Mouse (Mus musculus) heart, embryonic 12.5 days (tissue): ENCODE measurements around the gene Pth. TPM values are rescaled to one million over a fixed set of nuclear protein-coding genes. Genes with fewer than 3 reads are reported as not detected.

ENCODE experiments used
- ATAC-seq: fragments of 200-750 bp; cut with Nextera tagmentation; 2 replicates; pipeline ENCODE4 v1.8.0; 2017; ENCODE audit warnings: moderate TSS enrichment, moderate library complexity; ENCODE audit not compliant: insufficient number of reproducible peaks, low FRiP score
- H3K27ac ChIP-seq: fragments of 300-500 bp; sonication (generic); 2 replicates; pipeline ENCODE4 v1.5.1; 2016; ENCODE audit warnings: mild to moderate bottlenecking, moderate library complexity; ENCODE audit not compliant: poor library complexity, severe bottlenecking
- H3K27me3 ChIP-seq: fragments of 300-500 bp; sonication (generic); replicated peaks from 2 replicates; pipeline ENCODE4 v1.6.1; 2016; ENCODE audit warnings: mild to moderate bottlenecking, moderate library complexity
- H3K36me3 ChIP-seq: fragments of 300-500 bp; sonication (generic); 2 replicates; pipeline ENCODE4 v1.6.1; 2016; ENCODE audit warnings: mild to moderate bottlenecking, moderate library complexity
- H3K4me1 ChIP-seq: fragments of 300-500 bp; sonication (generic); replicated peaks from 2 replicates; pipeline ENCODE4 v1.6.1; 2016; ENCODE audit warnings: mild to moderate bottlenecking
- H3K4me2 ChIP-seq: fragments of 300-500 bp; sonication (generic); 2 replicates; pipeline ENCODE4 v1.6.1; 2016; ENCODE audit warnings: mild to moderate bottlenecking, moderate library complexity
- H3K4me3 ChIP-seq: fragments of 300-500 bp; sonication (generic); 2 replicates; pipeline ENCODE4 v1.5.1; 2016; ENCODE audit warnings: mild to moderate bottlenecking
- H3K9ac ChIP-seq: fragments of 300-500 bp; sonication (generic); 2 replicates; pipeline ENCODE4 v1.6.1; 2016; ENCODE audit warnings: mild to moderate bottlenecking, moderate library complexity
- H3K9me3 ChIP-seq: fragments of 300-500 bp; sonication (generic); replicated peaks from 2 replicates; pipeline ENCODE4 v1.6.1; 2016; ENCODE audit warnings: mild to moderate bottlenecking, moderate library complexity
- WGBS: fragments of 180-500 bp; shearing (Covaris S2); methylation state at CpG from one replicate; pipeline ENCODE4 v1.1.7; 2016; 5-methylcytosine and 5-hydroxymethylcytosine counted together
- polyA plus RNA-seq: library from polyadenylated mRNA; unstranded; fragments of >200 nt; fragmentation: Nextera tagmentation; extraction: Ambion mirVana; gene quantifications from 2 replicates; pipeline ENCODE4 v1.2.1, GENCODE M21; 2016

Gene Pth
- polyA plus RNA-seq, 1 experiment from 2014 or later: not detected

DNA sequence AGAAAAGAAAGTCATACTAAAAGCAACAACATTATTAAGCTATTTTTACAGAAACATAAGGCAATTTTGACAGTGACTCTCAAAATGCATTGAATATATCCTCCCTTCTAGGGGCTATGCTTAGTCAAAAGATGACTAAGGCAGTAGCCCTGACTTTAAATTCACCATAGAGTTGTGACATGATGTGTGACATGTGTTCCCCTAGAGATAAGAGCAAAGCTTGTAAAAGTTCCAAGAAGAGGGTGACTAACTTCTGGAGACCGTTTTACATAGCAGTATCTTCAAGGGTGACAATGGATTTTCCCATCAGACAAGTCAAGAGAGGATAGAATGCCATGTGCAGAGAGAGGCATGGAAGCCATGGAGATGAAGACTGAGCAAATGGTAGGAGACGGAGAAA lies 3.2 kb upstream of the Pth start:
- no peak overlapping the region for H3K4me3 ChIP-seq
- no peaks in the 10 kb centered on the region for H3K36me3 ChIP-seq
- H3K4me2 ChIP-seq: no peak overlapping the region
- 55% methylated on average over 2 of the region's 2 CpGs for WGBS
- H3K27ac ChIP-seq: no peak overlapping the region
- no peak for ATAC-seq
- no peaks in the 10 kb centered on the region for H3K9me3 ChIP-seq
- 0 out of 2 replicates have a peak, but pooled peaks cover 3% of the 10 kb centered on the region for H3K4me1 ChIP-seq
- H3K9ac ChIP-seq: no peak overlapping the region
- no peaks in the 10 kb centered on the region for H3K27me3 ChIP-seq

GRCm38 (mm10) chr7:113377875-113378658 lies 10.3 kb downstream of the Pth start:
- 28% methylated on average over 7 of the region's 7 CpGs for WGBS
- no peaks in the 10 kb centered on the region for H3K36me3 ChIP-seq
- H3K9ac ChIP-seq: no peak overlapping the region
- no peak overlapping the region for H3K4me3 ChIP-seq
- no peak overlapping the region for H3K27ac ChIP-seq
- no peaks in the 10 kb centered on the region for H3K9me3 ChIP-seq
- ATAC-seq: peak; percentile 64
- no peak overlapping the region for H3K4me2 ChIP-seq
- H3K4me1 ChIP-seq: no peaks in the 10 kb centered on the region
- no peaks in the 10 kb centered on the region for H3K27me3 ChIP-seq

DNA sequence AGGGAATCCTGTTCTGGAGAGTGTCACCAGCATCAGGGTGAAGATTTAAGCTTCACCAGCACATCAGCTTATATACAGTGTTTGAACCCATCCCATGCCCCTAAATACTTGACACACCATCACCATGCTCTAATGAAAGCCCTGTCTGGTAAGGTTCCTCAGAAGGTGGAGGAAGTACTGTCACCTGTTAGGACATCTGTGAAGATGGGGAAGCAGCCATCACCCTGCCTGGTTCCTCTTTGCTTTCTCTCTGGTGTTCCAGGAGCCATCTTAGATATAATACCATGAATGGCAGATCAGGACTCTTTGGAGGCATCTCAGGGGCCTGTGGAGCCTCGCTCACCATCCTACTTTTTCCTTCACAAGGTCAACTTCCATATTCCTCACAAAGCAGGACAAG lies 15.7 kb downstream of the Pth start:
- no peaks in the 10 kb centered on the region for H3K36me3 ChIP-seq
- no peaks in the 10 kb centered on the region for H3K9me3 ChIP-seq
- ATAC-seq: no peak
- H3K9ac ChIP-seq: no peak overlapping the region
- no peaks in the 10 kb centered on the region for H3K27me3 ChIP-seq
- no peak overlapping the region for H3K4me2 ChIP-seq
- peaks cover 6% of the 10 kb centered on the region; the same call in 1 of the 2 replicates for H3K4me1 ChIP-seq
- no peak overlapping the region for H3K4me3 ChIP-seq
- no peak overlapping the region for H3K27ac ChIP-seq
- WGBS: 80% methylated on average over 1 of the region's 1 CpGs

- Histone ChIP-seq H3K36me3 (no peaks in the 10 kb centered on the region), H3K4me3 (peak overlapping the region; percentile 78), H3K27me3 (no peaks in the 10 kb centered on the region), H3K9ac (peak overlapping the region; percentile 87), H3K9me3 (no peaks in the 10 kb centered on the region), H3K4me1 (peaks cover 8% of the 10 kb centered on the region; the same call in 1 of the 2 replicates), H3K27ac (peak overlapping the region; percentile 88), H3K4me2 (peak overlapping the region; percentile 80)
- ATAC-seq: peak; percentile 73
- under 1% methylated on average over 44 of the region's 44 CpGs for WGBS
Observed at GRCm38 (mm10) chr7:113369620-113370340, 18.6 kb downstream of the Pth start.

- H3K9ac ChIP-seq: peak within 1 kb of the TSS; percentile 87
- peak; percentile 99 for ATAC-seq
- no peaks in the 10 kb centered on the region for H3K27me3 ChIP-seq
- peak within 1 kb of the TSS; percentile 80 for H3K4me2 ChIP-seq
- peaks cover 8% of the 10 kb centered on the region; the same call in 1 of the 2 replicates for H3K4me1 ChIP-seq
- no peaks in the 10 kb centered on the region for H3K9me3 ChIP-seq
- under 1% methylated on average over 63 of the region's 64 CpGs for WGBS
- H3K36me3 ChIP-seq: no peaks in the 10 kb centered on the region
- peak within 1 kb of the TSS; percentile 88 for H3K27ac ChIP-seq
- peak within 1 kb of the TSS; percentile 78 for H3K4me3 ChIP-seq
Observed at GRCm38 (mm10) chr7:113368746-113369619, 19.4 kb downstream of the Pth start, which contains the start of gene Btbd10. Gene Btbd10 (minus strand): TSS chr7:113369392.

GRCm38 (mm10) chr7:113367440-113367839 lies 20.9 kb downstream of the Pth start:
- WGBS: 53% methylated on average over 4 of the region's 4 CpGs
- Histone ChIP-seq H3K27me3 (no peaks in the 10 kb centered on the region), H3K4me2 (no peak overlapping the region), H3K4me3 (no peak overlapping the region), H3K4me1 (peaks cover 8% of the 10 kb centered on the region; the same call in 1 of the 2 replicates), H3K36me3 (no peaks in the 10 kb centered on the region), H3K9ac (no peak overlapping the region), H3K27ac (no peak overlapping the region), H3K9me3 (no peaks in the 10 kb centered on the region)
- ATAC-seq: no peak

GRCm38 (mm10) chr7:113349089-113349488 lies 39.3 kb downstream of the Pth start:
- WGBS: 68% methylated on average over 1 of the region's 1 CpGs
- no peak overlapping the region for H3K27ac ChIP-seq
- no peak for ATAC-seq
- H3K4me2 ChIP-seq: no peak overlapping the region
- H3K27me3 ChIP-seq: no peaks in the 10 kb centered on the region
- H3K9ac ChIP-seq: no peak overlapping the region
- no peaks in the 10 kb centered on the region for H3K9me3 ChIP-seq
- H3K4me3 ChIP-seq: no peak overlapping the region
- H3K4me1 ChIP-seq: peaks cover 7% of the 10 kb centered on the region
- no peaks in the 10 kb centered on the region for H3K36me3 ChIP-seq

DNA sequence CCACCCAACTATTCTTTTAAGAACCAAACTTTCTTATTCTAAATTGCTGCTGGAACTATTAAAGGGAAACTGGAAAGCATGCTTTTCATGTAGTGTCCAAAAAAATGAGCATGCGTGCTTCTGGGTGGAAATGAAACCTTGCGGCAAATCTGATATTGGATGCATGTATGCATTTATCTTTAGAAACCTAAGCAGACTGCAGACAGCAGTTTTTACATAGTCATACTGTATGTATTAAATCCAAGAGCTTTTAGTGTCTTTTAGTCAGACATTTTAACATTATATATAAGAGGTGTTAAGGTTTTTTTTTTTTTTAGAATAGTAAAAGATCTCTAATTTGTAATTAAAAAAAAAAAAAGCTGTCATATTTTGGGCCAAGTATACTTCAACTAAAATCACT lies 40.7 kb downstream of the Pth start:
- no peak overlapping the region for H3K27ac ChIP-seq
- no peak overlapping the region for H3K4me2 ChIP-seq
- no peak for ATAC-seq
- H3K9ac ChIP-seq: no peak overlapping the region
- peaks cover 7% of the 10 kb centered on the region for H3K4me1 ChIP-seq
- H3K27me3 ChIP-seq: no peaks in the 10 kb centered on the region
- 89% methylated on average over 2 of the region's 2 CpGs for WGBS
- H3K36me3 ChIP-seq: no peaks in the 10 kb centered on the region
- H3K4me3 ChIP-seq: no peak overlapping the region
- no peaks in the 10 kb centered on the region for H3K9me3 ChIP-seq

- Histone ChIP-seq H3K4me1 (peaks cover 7% of the 10 kb centered on the region), H3K4me2 (no peak overlapping the region), H3K9me3 (no peaks in the 10 kb centered on the region), H3K27me3 (no peaks in the 10 kb centered on the region), H3K9ac (no peak overlapping the region), H3K4me3 (no peak overlapping the region), H3K27ac (no peak overlapping the region), H3K36me3 (no peaks in the 10 kb centered on the region)
- WGBS: 31% methylated on average over 4 of the region's 4 CpGs
- ATAC-seq: no peak
Observed at GRCm38 (mm10) chr7:113347271-113347670, 41.1 kb downstream of the Pth start.
